Mouse (Mus musculus): ENCODE measurements around the gene Gm10260. TPM values are rescaled to one million over a fixed set of nuclear protein-coding genes. Genes with fewer than 3 reads are reported as not detected.

Gm10260 gene
- total RNA-seq, 2 experiments from 2014 or later = 76.5 to 84.1 TPM

GRCm38 (mm10) chr13:97768046-97768682 is 7.7 kb upstream of the Gm10260 start:
- DNase-seq = no peak

- no peak for DNase-seq
Observed at GRCm38 (mm10) chr13:97766600-97766999, 6.2 kb upstream of the Gm10260 start.

GRCm38 (mm10) chr13:97765913-97766312 is 5.5 kb upstream of the Gm10260 start:
- no peak for DNase-seq

GRCm38 (mm10) chr13:97764067-97764466 is 3.6 kb upstream of the Gm10260 start:
- no peak for DNase-seq

- DNase-seq = no peak
Observed at GRCm38 (mm10) chr13:97763436-97763835, 3.0 kb upstream of the Gm10260 start.

GRCm38 (mm10) chr13:97762121-97762520 is 1.7 kb upstream of the Gm10260 start:
- no peak for DNase-seq

GRCm38 (mm10) chr13:97757033-97757432 is 3.4 kb downstream of the Gm10260 start:
- DNase-seq = peak in 1 of 2 experiments; percentile 32

- no peak for DNase-seq
Observed at GRCm38 (mm10) chr13:97756091-97756490, 4.3 kb downstream of the Gm10260 start.

- DNase-seq = peak; percentile 33 to 34
Observed at GRCm38 (mm10) chr13:97750851-97751381, 9.5 kb downstream of the Gm10260 start.

- peak in 1 of 2 experiments; percentile 35 for DNase-seq
Observed at GRCm38 (mm10) chr13:97747037-97747860, 13.2 kb downstream of the Gm10260 start.

- DNase-seq = no peak
Observed at GRCm38 (mm10) chr13:97744669-97745068, 15.8 kb downstream of the Gm10260 start.

GRCm38 (mm10) chr13:97744036-97744435 is 16.4 kb downstream of the Gm10260 start:
- DNase-seq = no peak

GRCm38 (mm10) chr13:97743229-97743988 is 17.0 kb downstream of the Gm10260 start:
- DNase-seq = no peak

- no peak for DNase-seq
Observed at GRCm38 (mm10) chr13:97735931-97736330, 24.5 kb downstream of the Gm10260 start.

- DNase-seq = no peak
Observed at GRCm38 (mm10) chr13:97734760-97735159, 25.7 kb downstream of the Gm10260 start.

GRCm38 (mm10) chr13:97725160-97725825 is 35.1 kb downstream of the Gm10260 start:
- DNase-seq = no peak

GRCm38 (mm10) chr13:97724551-97724950 is 35.9 kb downstream of the Gm10260 start:
- no peak for DNase-seq

- no peak for DNase-seq
Observed at GRCm38 (mm10) chr13:97712506-97713275, 47.7 kb downstream of the Gm10260 start.

- DNase-seq = no peak
Observed at GRCm38 (mm10) chr13:97711510-97711909, 48.9 kb downstream of the Gm10260 start.

Measured in layer of hippocampus, postnatal 36 days (tissue).